Mouse (Mus musculus) bone marrow macrophage, adult 2 months (primary cell): ENCODE measurements around the gene 1700001L19Rik.

Experiments used
- CTCF ChIP-seq: IDR thresholded peaks from 2 replicates; pipeline ENCODE4 v1.5.1; 2012; ENCODE audit warnings: low read depth, mild to moderate bottlenecking, low read length, moderate library complexity
- POLR2A ChIP-seq: IDR thresholded peaks from 2 replicates; pipeline ENCODE4 v1.6.1; 2012; ENCODE audit warnings: mild to moderate bottlenecking, low read depth, low read length, borderline replicate concordance

DNA sequence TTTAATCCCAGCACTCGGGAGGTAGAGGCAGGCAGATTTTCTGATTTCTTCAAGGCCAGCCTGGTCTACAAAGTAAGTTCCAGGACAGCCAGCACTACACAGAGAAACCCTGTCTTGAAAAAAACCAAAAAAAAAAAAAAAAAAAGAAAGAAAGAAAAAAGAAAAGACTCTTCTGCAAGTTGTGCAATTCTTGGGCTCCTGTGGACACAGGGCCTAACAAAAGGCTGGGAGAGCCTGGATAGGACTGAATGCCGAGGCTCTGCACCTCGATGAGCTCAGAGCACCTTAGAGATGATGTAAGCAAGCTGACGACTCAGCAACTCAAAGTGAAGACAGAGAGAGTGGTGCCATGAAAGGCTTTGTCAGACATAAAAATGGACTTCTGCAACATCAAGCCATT is 22.8 kb upstream of the 1700001L19Rik start:
- TF ChIP-seq POLR2A: no peak
- no peak for TF ChIP-seq CTCF
